Mouse (Mus musculus) stomach, embryonic 14.5 days (tissue): Measurements from ENCODE around the gene Heatr3. TPM values are rescaled to one million over a fixed set of nuclear protein-coding genes. Genes with fewer than 3 reads are reported as not detected.

Experiments used
- ATAC-seq: fragments of 200-750 bp; cut with Nextera tagmentation; 2 replicates; pipeline ENCODE4 v1.8.0; 2017; ENCODE audit warnings: low read depth, moderate TSS enrichment; ENCODE audit not compliant: insufficient number of reproducible peaks, insufficient read depth, low FRiP score
- H3K27ac ChIP-seq: fragments of 300-500 bp; sonication (generic); 2 replicates; pipeline ENCODE4 v1.5.1; 2014; ENCODE audit warnings: mild to moderate bottlenecking, low read length, moderate library complexity, mixed read lengths
- H3K27me3 ChIP-seq: fragments of 300-500 bp; sonication (generic); 2 replicates; pipeline ENCODE4 v1.6.1; 2014; ENCODE audit warnings: low read length, control low read depth, mixed read lengths; ENCODE audit not compliant: control insufficient read depth, insufficient read depth
- H3K36me3 ChIP-seq: fragments of 300-500 bp; sonication (generic); 2 replicates; pipeline ENCODE4 v1.6.1; 2014; ENCODE audit warnings: mild to moderate bottlenecking, control low read depth, low read length, moderate library complexity, mixed read lengths; ENCODE audit not compliant: control insufficient read depth, insufficient read depth
- H3K4me1 ChIP-seq: fragments of 300-500 bp; sonication (generic); 2 replicates; pipeline ENCODE4 v1.6.1; 2014; ENCODE audit warnings: low read length, control low read depth, mixed read lengths; ENCODE audit not compliant: control insufficient read depth, insufficient read depth
- H3K4me2 ChIP-seq: fragments of 300-500 bp; sonication (generic); replicated peaks from 2 replicates; pipeline ENCODE4 v1.6.1; 2014; ENCODE audit warnings: low read depth, low read length, control low read depth
- H3K4me3 ChIP-seq: fragments of 300-500 bp; sonication (generic); 2 replicates; pipeline ENCODE4 v1.5.1; 2014; ENCODE audit warnings: low read depth, low read length, control low read depth
- H3K9ac ChIP-seq: fragments of 300-500 bp; sonication (generic); replicated peaks from 2 replicates; pipeline ENCODE4 v1.6.1; 2014; ENCODE audit warnings: low read depth, mild to moderate bottlenecking, control low read depth, low read length, moderate library complexity, mixed read lengths
- H3K9me3 ChIP-seq: fragments of 300-500 bp; sonication (generic); 2 replicates; pipeline ENCODE4 v1.6.1; 2016; ENCODE audit warnings: low read depth, low read length, control low read depth; ENCODE audit not compliant: control insufficient read depth
- WGBS: fragments of 180-500 bp; shearing (Covaris S2); extraction: QIAGEN DNeasy Blood & Tissue Kit; methylation state at CpG from one replicate; pipeline ENCODE4 v1.1.7; 2014; 5-methylcytosine and 5-hydroxymethylcytosine counted together
- microRNA-seq: library from miRNA; unstranded; fragments of <30 nt; microRNA quantifications from one replicate; pipeline ENCODE4, GENCODE M21; 2016
- polyA plus RNA-seq: library from polyadenylated mRNA; unstranded; fragments of >200 nt; fragmentation: Nextera tagmentation; extraction: Ambion mirVana; gene quantifications from 2 replicates; pipeline ENCODE4 v1.2.1, GENCODE M21; 2014

The Heatr3 gene
- polyA plus RNA-seq, 1 experiment from 2014 or later = 47.9 TPM

DNA sequence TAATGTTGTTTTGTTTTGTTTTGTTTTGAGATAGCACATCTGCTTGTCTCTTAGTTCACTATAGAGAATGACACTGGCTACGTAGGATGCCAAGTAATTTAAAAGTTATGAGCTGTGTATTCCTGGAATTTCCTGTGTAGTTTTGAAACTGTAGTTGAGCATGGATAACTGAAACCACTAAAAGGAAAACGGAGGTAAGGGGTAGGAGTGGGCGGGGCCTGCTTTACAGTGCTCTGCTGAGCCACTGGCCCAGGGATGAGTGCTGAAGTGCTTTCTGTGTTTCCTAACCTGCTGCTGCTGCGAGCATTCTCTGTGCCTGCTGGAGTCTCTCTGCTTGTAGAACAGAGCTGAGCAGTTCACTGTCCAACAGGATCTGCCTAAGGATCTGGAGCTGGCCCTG is 83.7 kb downstream of the Heatr3 start:
- H3K27ac ChIP-seq = no peak overlapping the region
- H3K4me1 ChIP-seq = peaks cover 7% of the 10 kb centered on the region; the same call in 1 of the 2 replicates
- H3K4me3 ChIP-seq = no peak overlapping the region
- 44% methylated on average over 4 of the region's 4 CpGs for WGBS
- ATAC-seq = no peak
- H3K27me3 ChIP-seq = no peaks in the 10 kb centered on the region
- no peaks in the 10 kb centered on the region for H3K36me3 ChIP-seq
- H3K4me2 ChIP-seq = no peak overlapping the region
- H3K9me3 ChIP-seq = no peaks in the 10 kb centered on the region
- no peak overlapping the region for H3K9ac ChIP-seq

Small RNA genes within 50 kb of the gene (microRNA-seq; reads per million reads assigned to microRNA genes)
- not detected for gene Mir7071

Other genes with a start within 250 kb of the Heatr3 start
- gene Zfp423, start 178.3 kb upstream of the Heatr3 start, polyA plus RNA-seq = 13.6 and 15.3 TPM in 2 replicates
- gene Cnep1r1, start 19.1 kb upstream of the Heatr3 start, polyA plus RNA-seq = 35.6 and 37.5 TPM in 2 replicates
- 10.3 and 12.5 TPM in 2 replicates for gene Tent4b, start 61.4 kb downstream of the Heatr3 start, polyA plus RNA-seq
- 3.8 and 5.0 TPM in 2 replicates for gene Adcy7, start 134.5 kb downstream of the Heatr3 start, polyA plus RNA-seq
- 66.1 and 66.5 TPM in 2 replicates for gene Brd7, start 224.3 kb downstream of the Heatr3 start, polyA plus RNA-seq